Mouse (Mus musculus): ENCODE measurements around the gene Akain1. TPM values are rescaled to one million over a fixed set of nuclear protein-coding genes. Genes with fewer than 3 reads are reported as not detected.
A peak's percentile ranks its signal among the peaks of the same experiment; 100 is the strongest.

Akain1 gene
- polyA plus RNA-seq, 1 experiment from 2014 or later = not detected

DNA sequence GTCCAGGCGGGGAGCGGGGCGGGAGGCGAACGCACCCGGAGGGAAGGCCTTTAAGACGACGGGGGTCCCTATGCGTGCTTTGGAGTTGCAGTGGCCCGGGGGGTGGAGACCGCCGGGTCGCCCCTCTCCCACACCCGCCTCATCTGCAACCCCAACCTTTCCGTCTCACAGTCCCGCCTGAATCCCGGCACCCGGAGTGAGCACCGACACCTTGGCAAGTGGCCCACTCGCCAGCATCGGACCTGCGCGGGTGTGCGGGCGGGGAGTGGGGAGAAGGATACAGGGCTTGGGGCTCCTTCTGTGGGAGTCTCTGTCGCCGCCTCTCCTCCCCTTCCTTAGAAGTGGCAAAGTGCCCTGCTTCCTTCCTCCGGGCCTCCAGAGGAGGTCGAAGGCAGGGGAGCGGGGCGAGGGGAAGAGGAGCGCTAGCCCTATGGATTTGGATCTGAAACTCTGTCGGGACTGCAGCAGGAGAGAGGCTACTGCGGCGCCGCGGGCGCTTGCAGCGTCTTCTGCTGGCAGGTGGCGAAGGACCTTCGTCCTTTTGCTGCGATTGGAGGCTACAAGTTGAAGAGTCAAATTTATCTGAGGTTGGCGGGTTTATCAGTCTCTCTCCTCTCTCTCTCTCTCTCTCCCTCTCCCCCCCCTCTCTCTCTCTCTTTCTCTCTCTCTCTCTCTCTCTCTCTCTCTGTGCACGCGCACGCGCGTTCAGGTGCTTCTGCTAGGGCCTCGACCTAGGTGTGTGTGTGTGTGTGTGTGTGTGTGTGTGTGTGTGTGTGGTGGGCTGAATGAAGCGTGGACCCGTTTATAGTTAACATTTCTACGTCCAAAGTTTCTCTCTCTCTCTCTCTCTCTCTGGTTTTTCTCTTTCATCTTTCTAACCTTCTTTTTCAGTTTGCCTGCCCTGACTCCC is 700 bp downstream of the Akain1 start:
- peaks cover 57% of the 10 kb centered on the region for H3K27me3 ChIP-seq
- H3K4me3 ChIP-seq = peak overlapping the region; percentile 35
- H3K9me3 ChIP-seq = no peaks in the 10 kb centered on the region
- under 1% methylated on average over 52 of the region's 52 CpGs for WGBS
- H3K36me3 ChIP-seq = no peaks in the 10 kb centered on the region
- H3K4me1 ChIP-seq = peaks cover 14% of the 10 kb centered on the region
- no peak overlapping the region for H3K9ac ChIP-seq
- peak overlapping the region; percentile 70 for H3K4me2 ChIP-seq
- H3K27ac ChIP-seq = no peak overlapping the region
- no peak for ATAC-seq (ENCODE audit: insufficient number of reproducible peaks, low FRiP score, low TSS enrichment, low read depth)

DNA sequence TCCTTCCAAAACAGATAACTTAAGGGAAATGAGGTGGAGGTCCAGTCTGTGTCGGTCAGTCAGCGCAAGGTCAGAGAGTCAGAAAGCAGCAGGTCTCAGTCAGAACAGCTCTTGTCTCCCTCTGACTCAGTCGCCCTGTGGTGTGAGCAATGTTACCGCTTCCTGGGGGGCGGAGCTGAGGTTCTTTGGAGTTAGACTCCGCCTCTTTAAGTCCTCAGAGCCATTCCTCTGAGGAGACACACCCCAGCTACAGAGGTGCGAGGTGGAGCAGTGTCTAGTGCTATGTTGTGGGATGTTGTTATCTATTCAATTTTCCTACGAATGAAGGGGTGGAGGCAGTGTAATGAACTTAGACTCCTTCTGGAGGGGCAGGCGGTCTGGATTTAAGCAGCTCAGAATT is 1.9 kb downstream of the Akain1 start:
- H3K4me2 ChIP-seq = no peak overlapping the region
- H3K27ac ChIP-seq = no peak overlapping the region
- peaks cover 14% of the 10 kb centered on the region for H3K4me1 ChIP-seq
- H3K36me3 ChIP-seq = no peaks in the 10 kb centered on the region
- peaks cover 57% of the 10 kb centered on the region for H3K27me3 ChIP-seq
- H3K4me3 ChIP-seq = no peak overlapping the region
- no peak for ATAC-seq (ENCODE audit: insufficient number of reproducible peaks, low FRiP score, low TSS enrichment, low read depth)
- no peaks in the 10 kb centered on the region for H3K9me3 ChIP-seq
- no peak overlapping the region for H3K9ac ChIP-seq
- 8% methylated on average over 9 of the region's 9 CpGs for WGBS

DNA sequence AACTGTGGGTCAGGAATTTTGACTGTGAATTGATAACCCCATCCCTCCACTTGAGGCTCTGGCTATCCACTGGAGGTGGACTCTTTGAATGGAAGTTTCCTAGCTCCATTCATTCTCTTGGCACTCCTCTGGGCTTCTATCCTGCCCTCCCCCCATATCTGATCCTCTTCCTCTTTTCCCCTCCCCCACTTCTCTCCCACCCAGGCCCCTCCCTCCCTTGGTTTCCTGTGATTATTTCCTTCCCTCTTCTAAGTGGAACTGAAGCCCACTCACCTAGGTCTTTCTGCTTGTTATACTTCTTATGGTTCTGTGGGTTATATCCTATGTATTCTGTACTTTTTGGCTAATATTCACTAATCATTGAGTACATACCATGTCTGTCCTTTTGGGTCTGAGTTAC is 9.6 kb downstream of the Akain1 start:
- no peak for ATAC-seq (ENCODE audit: insufficient number of reproducible peaks, low FRiP score, low TSS enrichment, low read depth)
- no peak overlapping the region for H3K27ac ChIP-seq
- no peak overlapping the region for H3K9ac ChIP-seq
- no peak overlapping the region for H3K4me3 ChIP-seq
- no peaks in the 10 kb centered on the region for H3K9me3 ChIP-seq
- peaks cover 4% of the 10 kb centered on the region; the same call in 1 of the 2 replicates for H3K27me3 ChIP-seq
- no peak overlapping the region for H3K4me2 ChIP-seq
- H3K4me1 ChIP-seq = no peaks in the 10 kb centered on the region
- H3K36me3 ChIP-seq = no peaks in the 10 kb centered on the region

GRCm38 (mm10) chr17:69461680-69462079 is 22.6 kb downstream of the Akain1 start:
- 87% methylated on average over 7 of the region's 7 CpGs for WGBS
- no peak overlapping the region for H3K4me3 ChIP-seq
- no peak overlapping the region for H3K27ac ChIP-seq
- H3K4me1 ChIP-seq = no peaks in the 10 kb centered on the region
- H3K27me3 ChIP-seq = no peaks in the 10 kb centered on the region
- ATAC-seq (ENCODE audit: insufficient number of reproducible peaks, low FRiP score, low TSS enrichment, low read depth) = no peak
- no peaks in the 10 kb centered on the region for H3K36me3 ChIP-seq
- H3K9me3 ChIP-seq = no peaks in the 10 kb centered on the region
- no peak overlapping the region for H3K9ac ChIP-seq
- H3K4me2 ChIP-seq = no peak overlapping the region

DNA sequence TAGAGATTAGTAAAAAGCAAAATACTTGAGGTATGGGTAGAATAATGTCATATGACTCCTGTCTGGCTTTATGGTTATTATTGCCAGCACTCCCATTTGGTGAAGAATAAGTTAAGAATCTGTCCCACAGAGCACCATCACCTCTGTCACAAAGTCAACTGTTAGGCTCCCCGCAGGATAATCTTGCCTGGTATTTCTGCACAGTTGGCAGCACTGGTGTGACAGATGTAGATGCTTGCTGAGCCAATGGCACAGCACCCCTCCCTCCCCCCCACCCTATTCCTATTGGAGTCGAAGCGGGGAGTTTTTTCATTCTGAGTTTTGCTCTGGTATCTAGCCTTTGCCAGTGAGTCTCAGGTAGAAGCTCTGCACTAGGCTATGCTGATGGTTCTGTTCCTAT is 23.9 kb downstream of the Akain1 start:
- Histone ChIP-seq H3K9ac (no peak overlapping the region), H3K36me3 (no peaks in the 10 kb centered on the region), H3K27ac (no peak overlapping the region), H3K4me2 (no peak overlapping the region), H3K9me3 (no peaks in the 10 kb centered on the region), H3K27me3 (no peaks in the 10 kb centered on the region), H3K4me3 (no peak overlapping the region), H3K4me1 (no peaks in the 10 kb centered on the region)
- 81% methylated on average over 3 of the region's 3 CpGs for WGBS
- ATAC-seq (ENCODE audit: insufficient number of reproducible peaks, low FRiP score, low TSS enrichment, low read depth) = no peak

DNA sequence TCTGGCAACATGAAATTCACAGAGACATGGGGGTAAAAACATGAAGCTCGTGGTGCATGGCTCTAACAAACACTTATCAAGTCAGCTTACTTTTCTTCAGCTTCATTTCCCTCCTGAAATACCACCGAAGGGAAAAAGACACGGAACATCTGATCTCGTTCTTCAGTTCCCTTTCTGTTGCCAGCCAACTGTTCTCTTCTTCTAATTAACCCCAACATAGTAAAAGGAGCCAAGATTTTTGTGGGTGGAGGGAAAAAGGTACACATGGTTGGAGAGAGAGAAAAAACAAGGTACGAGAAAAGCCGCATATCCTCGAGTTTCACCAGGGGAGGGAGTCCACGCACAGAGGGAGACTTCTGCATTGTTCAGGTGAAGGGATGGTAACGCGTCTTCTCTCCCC is 32.0 kb downstream of the Akain1 start:
- 38% methylated on average over 10 of the region's 10 CpGs for WGBS
- no peak for ATAC-seq (ENCODE audit: insufficient number of reproducible peaks, low FRiP score, low TSS enrichment, low read depth)
- no peaks in the 10 kb centered on the region; the same call in 1 of the 2 replicates for H3K27me3 ChIP-seq

DNA sequence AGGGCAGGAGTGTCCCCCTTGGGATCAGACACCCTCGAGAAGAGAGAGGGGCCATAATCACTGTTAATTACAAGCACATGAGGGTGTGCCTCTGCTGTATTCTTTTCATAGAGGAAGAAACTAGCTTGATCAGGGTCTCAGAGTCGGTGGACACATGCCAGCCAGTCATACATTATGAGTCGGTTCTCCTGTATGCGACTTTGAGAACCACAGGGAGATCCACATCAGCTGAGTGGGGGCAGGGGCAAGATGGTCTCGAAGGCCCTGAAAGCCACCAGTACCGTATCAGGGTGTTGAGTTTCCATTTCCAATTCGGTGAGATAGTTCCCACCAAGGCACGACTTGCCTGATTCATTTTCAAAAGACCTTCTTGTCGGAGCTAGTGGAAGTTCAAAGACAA is 33.3 kb downstream of the Akain1 start:
- Histone ChIP-seq H3K9me3 (no peaks in the 10 kb centered on the region), H3K9ac (no peak overlapping the region), H3K27ac (no peak overlapping the region), H3K36me3 (no peaks in the 10 kb centered on the region), H3K4me3 (no peak overlapping the region), H3K4me2 (no peak overlapping the region), H3K27me3 (no peaks in the 10 kb centered on the region; the same call in 1 of the 2 replicates), H3K4me1 (peaks cover 7% of the 10 kb centered on the region; the same call in 1 of the 2 replicates)
- WGBS = 54% methylated on average over 9 of the region's 9 CpGs
- no peak for ATAC-seq (ENCODE audit: insufficient number of reproducible peaks, low FRiP score, low TSS enrichment, low read depth)

More for the DNA sequence above, 32.0 kb downstream of the Akain1 start:
- Histone ChIP-seq H3K4me3 (no peak overlapping the region), H3K27ac (no peak overlapping the region), H3K36me3 (no peaks in the 10 kb centered on the region), H3K4me2 (no peak overlapping the region), H3K9ac (no peak overlapping the region), H3K4me1 (peaks cover 7% of the 10 kb centered on the region; the same call in 1 of the 2 replicates), H3K9me3 (no peaks in the 10 kb centered on the region)

DNA sequence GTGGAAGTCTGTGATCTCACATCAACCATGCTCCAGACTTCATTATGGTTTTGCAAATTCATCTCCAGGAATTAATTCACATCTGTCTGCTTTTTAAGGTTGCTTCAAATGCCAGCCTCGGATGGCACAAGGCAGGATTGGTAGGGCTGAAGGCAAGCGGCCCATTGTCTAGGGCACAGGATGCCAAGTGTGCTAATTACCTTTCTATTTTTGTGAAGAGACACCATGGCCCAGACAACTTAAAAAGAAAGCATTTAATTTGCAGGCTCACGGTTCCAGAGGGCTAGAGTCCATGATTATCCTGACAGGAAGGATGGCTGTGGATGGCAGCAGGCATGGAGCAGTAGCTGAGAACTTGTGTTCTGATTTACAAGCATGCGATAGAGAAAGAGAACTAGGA is 35.0 kb downstream of the Akain1 start:
- no peak overlapping the region for H3K27ac ChIP-seq
- 79% methylated on average over 4 of the region's 4 CpGs for WGBS
- H3K9ac ChIP-seq = no peak overlapping the region
- H3K36me3 ChIP-seq = no peaks in the 10 kb centered on the region
- no peaks in the 10 kb centered on the region for H3K9me3 ChIP-seq
- H3K4me3 ChIP-seq = no peak overlapping the region
- H3K4me2 ChIP-seq = no peak overlapping the region
- no peak for ATAC-seq (ENCODE audit: insufficient number of reproducible peaks, low FRiP score, low TSS enrichment, low read depth)
- no peaks in the 10 kb centered on the region; the same call in 1 of the 2 replicates for H3K27me3 ChIP-seq
- H3K4me1 ChIP-seq = peaks cover 7% of the 10 kb centered on the region; the same call in 1 of the 2 replicates

- Histone ChIP-seq H3K27me3 (no peaks in the 10 kb centered on the region; the same call in 1 of the 2 replicates), H3K36me3 (no peaks in the 10 kb centered on the region), H3K9ac (0 out of 2 replicates have a peak overlapping the region, but pooled peaks have one; percentile 23), H3K4me2 (peak overlapping the region; percentile 72), H3K4me3 (peak overlapping the region; percentile 50), H3K27ac (no peak overlapping the region), H3K9me3 (no peaks in the 10 kb centered on the region), H3K4me1 (peaks cover 7% of the 10 kb centered on the region; the same call in 1 of the 2 replicates)
- ATAC-seq (ENCODE audit: insufficient number of reproducible peaks, low FRiP score, low TSS enrichment, low read depth) = peak; percentile 74; the same call in 1 of the 2 replicates
- 2% methylated on average over 20 of the region's 20 CpGs for WGBS
Measured at GRCm38 (mm10) chr17:69475423-69475822, 36.3 kb downstream of the Akain1 start.

DNA sequence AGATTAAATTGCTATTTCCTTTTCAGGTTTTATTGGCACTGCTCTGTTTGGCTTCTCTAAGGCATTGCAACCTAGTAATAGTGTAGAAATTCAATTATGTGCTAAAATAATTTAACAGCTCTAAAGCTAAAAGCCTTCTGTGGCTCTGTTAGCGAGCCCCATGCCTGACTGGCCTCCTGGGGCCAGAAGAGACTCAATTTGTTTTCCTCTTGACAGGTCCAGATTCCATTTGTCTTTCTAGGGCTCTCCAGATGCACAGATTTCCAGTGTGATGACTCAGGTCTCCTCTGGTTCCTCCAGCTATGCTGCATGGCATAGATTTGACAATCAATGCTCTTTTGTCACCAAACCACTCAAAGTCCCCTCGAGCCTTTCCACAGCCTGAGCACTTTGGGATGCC is 38.4 kb downstream of the Akain1 start:
- H3K4me2 ChIP-seq = no peak overlapping the region
- 21% methylated on average over 2 of the region's 2 CpGs for WGBS
- H3K9me3 ChIP-seq = no peaks in the 10 kb centered on the region
- ATAC-seq (ENCODE audit: insufficient number of reproducible peaks, low FRiP score, low TSS enrichment, low read depth) = no peak
- H3K4me1 ChIP-seq = peaks cover 7% of the 10 kb centered on the region; the same call in 1 of the 2 replicates
- no peak overlapping the region for H3K27ac ChIP-seq
- no peaks in the 10 kb centered on the region for H3K36me3 ChIP-seq
- H3K9ac ChIP-seq = no peak overlapping the region
- no peaks in the 10 kb centered on the region for H3K27me3 ChIP-seq
- no peak overlapping the region for H3K4me3 ChIP-seq

GRCm38 (mm10) chr17:69479261-69479660 is 40.1 kb downstream of the Akain1 start:
- Histone ChIP-seq H3K4me3 (no peak overlapping the region), H3K9ac (no peak overlapping the region), H3K9me3 (no peaks in the 10 kb centered on the region), H3K4me1 (peaks cover 7% of the 10 kb centered on the region; the same call in 1 of the 2 replicates), H3K4me2 (no peak overlapping the region), H3K27me3 (no peaks in the 10 kb centered on the region), H3K36me3 (no peaks in the 10 kb centered on the region), H3K27ac (no peak overlapping the region)
- ATAC-seq (ENCODE audit: insufficient number of reproducible peaks, low FRiP score, low TSS enrichment, low read depth) = no peak
- 63% methylated on average over 4 of the region's 4 CpGs for WGBS

DNA sequence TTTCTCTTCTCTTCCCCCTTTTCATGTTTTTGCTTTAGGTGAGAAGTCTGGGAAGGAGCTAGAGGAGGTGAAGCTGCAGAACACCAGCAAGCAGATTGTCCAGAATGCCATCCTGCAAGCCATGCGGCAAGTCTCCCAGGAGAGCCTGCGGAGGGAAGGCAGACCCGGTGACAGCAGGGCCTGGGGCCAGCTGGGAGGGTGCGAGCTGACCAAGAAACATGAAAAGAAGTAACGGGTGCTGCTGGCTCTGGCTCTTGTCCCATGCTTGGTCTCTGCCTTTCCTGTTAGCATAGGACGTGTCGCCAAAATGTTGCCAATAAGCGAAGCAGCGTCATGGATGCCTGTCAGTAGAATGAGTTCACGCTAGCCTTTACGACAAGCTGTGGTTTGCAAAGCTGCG is 48.0 kb downstream of the Akain1 start:
- Histone ChIP-seq H3K4me3 (no peak overlapping the region), H3K9ac (no peak overlapping the region), H3K27ac (no peak overlapping the region), H3K4me1 (no peaks in the 10 kb centered on the region), H3K27me3 (no peaks in the 10 kb centered on the region), H3K9me3 (no peaks in the 10 kb centered on the region), H3K36me3 (no peaks in the 10 kb centered on the region), H3K4me2 (no peak overlapping the region)
- ATAC-seq (ENCODE audit: insufficient number of reproducible peaks, low FRiP score, low TSS enrichment, low read depth) = no peak
- WGBS = 65% methylated on average over 12 of the region's 12 CpGs

Measured in limb, embryonic 15.5 days (tissue).